ENCODE assay signal across 24 mouse cellular contexts in the genomic region with DNA sequence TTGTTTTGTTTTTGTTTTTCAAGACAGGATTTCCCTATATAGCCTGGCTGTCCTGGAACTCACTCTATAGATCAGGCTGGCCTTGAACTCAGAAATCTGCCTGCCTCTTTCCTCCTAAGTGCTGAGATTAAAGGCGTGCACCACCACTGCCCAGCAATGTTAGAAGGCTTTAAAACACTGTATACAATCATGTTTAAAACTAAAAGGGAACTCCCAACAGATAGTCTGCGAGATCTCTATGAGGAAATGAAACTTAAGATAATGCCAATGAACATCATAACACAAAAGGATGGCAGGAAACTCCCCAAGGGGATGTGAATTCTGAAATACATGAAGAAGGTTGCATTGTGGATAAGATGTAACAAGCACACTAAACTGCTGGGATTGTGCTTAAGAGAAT. TPM values are rescaled to one million over a fixed set of nuclear protein-coding genes. Genes with fewer than 3 reads are reported as not detected.
A peak's percentile ranks its signal among the peaks of the same experiment; 100 is the strongest.
DNase-seq lines count a peak whose midpoint lies in the region; ATAC-seq and TF ChIP-seq lines count a peak whose summit lies in the region.
"Had no signal": no experiment of that assay in that cellular context is flagged by ENCODE, and none has a peak within 500 bp of the region (broad histone marks: within the 10 kb centered on the region; RNA-seq: fewer than 3 reads in every experiment).

No protein-coding gene starts in this region.

- no peak overlapping the region for H3K27ac ChIP-seq in lung, postnatal 0 days (ENCODE audit: low read length)
- no peak overlapping the region for H3K27ac ChIP-seq in MEL (ENCODE audit: control insufficient read depth, low read depth, low read length)
- H3K27ac ChIP-seq in liver, embryonic 13.5 days, result no peak overlapping the region
- H3K27ac ChIP-seq: embryonic facial prominence, embryonic 15.5 days; hindbrain, embryonic 15.5 days; intestine, embryonic 15.5 days; layer of hippocampus, adult 2 months; limb, embryonic 10.5 days; stomach, embryonic 15.5 days had no signal

- H3K27me3 ChIP-seq in lung, postnatal 0 days (replicated peaks; ENCODE audit: insufficient read depth, low read length), result no peaks in the 10 kb centered on the region
- no peaks in the 10 kb centered on the region for H3K27me3 ChIP-seq in MEL (ENCODE audit: control insufficient read depth in 1 of 2, insufficient read depth in 2 of 2, low read length in 2 of 2)
- no peaks in the 10 kb centered on the region for H3K27me3 ChIP-seq in liver, embryonic 13.5 days
- H3K27me3 ChIP-seq: embryonic facial prominence, embryonic 15.5 days; hindbrain, embryonic 15.5 days; intestine, embryonic 15.5 days; stomach, embryonic 15.5 days had no signal

- peak; percentile 5 for DNase-seq in lung, postnatal 0 days (ENCODE audit: low spot score)
- no peak for DNase-seq in lung, adult 18-20 months
- DNase-seq in MEL (ENCODE audit: low read depth, low spot score), result peak; percentile 44
- no peak for DNase-seq in liver, embryonic 13.5 days
- no peak for DNase-seq in urinary bladder, adult 2 months (ENCODE audit: low spot score)
- no peak for DNase-seq in T-cell, adult 2 months (ENCODE audit: low spot score)
- DNase-seq in kidney, postnatal 10 days, result no peak
- DNase-seq: adrenal gland, postnatal 14 days; cerebellum, adult 8-10 months; kidney, adult 8-10 months; kidney, postnatal 25 days; lung, postnatal 10 days; spleen, adult 18-20 months; thymus, postnatal 36 days had no signal

- no peaks in the 10 kb centered on the region for H3K9me3 ChIP-seq in lung, postnatal 0 days (ENCODE audit: low read length)
- no peaks in the 10 kb centered on the region for H3K9me3 ChIP-seq in MEL (replicated peaks; ENCODE audit: insufficient read depth, low read length)
- no peaks in the 10 kb centered on the region for H3K9me3 ChIP-seq in liver, embryonic 13.5 days (replicated peaks)
- H3K9me3 ChIP-seq: embryonic facial prominence, embryonic 15.5 days; G1E; hindbrain, embryonic 15.5 days; intestine, embryonic 15.5 days; limb, embryonic 10.5 days; stomach, embryonic 15.5 days had no signal

- WGBS in lung, postnatal 0 days, result 78% methylated on average over 2 of the region's 2 CpGs
- 56% methylated on average over 2 of the region's 2 CpGs for WGBS in liver, embryonic 13.5 days (ENCODE audit: insufficient replicate concordance)

- TF ChIP-seq CTCF in lung, postnatal 0 days (IDR thresholded peaks at IDR 0.05), result no peak
- TF ChIP-seq CTCF in MEL (IDR thresholded peaks at IDR 0.05 in 2 of 3, conservative IDR thresholded peaks at IDR 0.05 in 1 of 3; ENCODE audit: control insufficient read depth in 1 of 3, insufficient read depth in 1 of 3, low read depth in 2 of 3, low read length in 3 of 3, poor library complexity in 1 of 3, severe bottlenecking in 1 of 3), result no peak

- TF ChIP-seq POLR2A in MEL (IDR thresholded peaks at IDR 0.05; ENCODE audit: control insufficient read depth in 1 of 2, insufficient read depth in 1 of 2, low read depth in 1 of 2, low read length in 2 of 2, poor library complexity in 1 of 2), result no peak

- no peaks in the 10 kb centered on the region for H3K36me3 ChIP-seq in lung, postnatal 0 days (ENCODE audit: insufficient read depth, low read length)
- peaks cover 0 to 43% of the 10 kb centered on the region in 2 experiments; a peak in 3 of 4 replicates for H3K36me3 ChIP-seq in MEL (ENCODE audit: control insufficient read depth in 1 of 2, insufficient read depth in 2 of 2, low read length in 2 of 2)
- peaks cover 8% of the 10 kb centered on the region; the same call in 1 of the 2 replicates for H3K36me3 ChIP-seq in liver, embryonic 13.5 days
- H3K36me3 ChIP-seq: embryonic facial prominence, embryonic 15.5 days; hindbrain, embryonic 15.5 days; intestine, embryonic 15.5 days; stomach, embryonic 15.5 days had no signal

- no peak overlapping the region for H3K4me2 ChIP-seq in lung, postnatal 0 days (replicated peaks; ENCODE audit: low read depth, low read length)
- H3K4me2 ChIP-seq in liver, embryonic 13.5 days, result peak overlapping the region; percentile 28; the same call in 1 of the 2 replicates
- H3K4me2 ChIP-seq: embryonic facial prominence, embryonic 15.5 days; hindbrain, embryonic 15.5 days; stomach, embryonic 15.5 days had no signal

- no peak for TF ChIP-seq RAD21 in MEL (IDR thresholded peaks at IDR 0.05; ENCODE audit: low read depth, low read length)

- H3K9ac ChIP-seq in lung, postnatal 0 days (replicated peaks; ENCODE audit: low read depth), result no peak overlapping the region
- H3K9ac ChIP-seq in MEL (ENCODE audit: control insufficient read depth, low read depth, low read length, poor library complexity, severe bottlenecking), result no peak overlapping the region; the same call in 1 of the 2 replicates
- peak overlapping the region; percentile 43; the same call in 1 of the 2 replicates for H3K9ac ChIP-seq in liver, embryonic 13.5 days
- H3K9ac ChIP-seq: embryonic facial prominence, embryonic 15.5 days; hindbrain, embryonic 15.5 days; intestine, embryonic 15.5 days; stomach, embryonic 15.5 days had no signal

- no peak for ATAC-seq in lung, postnatal 0 days
- no peak for ATAC-seq in liver, embryonic 13.5 days (ENCODE audit: low read depth)
- peak; percentile 50 for ATAC-seq in neutrophil, adult 5-6 weeks (ENCODE audit: extremely low read depth, insufficient number of reproducible peaks, low FRiP score, poor library complexity, severe bottlenecking)
- ATAC-seq: forebrain, embryonic 14.5 days; intestine, embryonic 15.5 days had no signal

- H3K79me2 ChIP-seq in MEL (ENCODE audit: control insufficient read depth, insufficient read depth, low read length, poor library complexity), result peaks cover 28% of the 10 kb centered on the region

- H3K4me1 ChIP-seq in lung, postnatal 0 days (ENCODE audit: insufficient read depth, low read depth, low read length), result no peaks in the 10 kb centered on the region
- H3K4me1 ChIP-seq in MEL (ENCODE audit: control insufficient read depth in 1 of 2, insufficient read depth in 2 of 2, low read length in 2 of 2), result peaks cover 16 to 26% of the 10 kb centered on the region in 2 experiments
- H3K4me1 ChIP-seq in liver, embryonic 13.5 days (replicated peaks), result peaks cover 33% of the 10 kb centered on the region
- H3K4me1 ChIP-seq: stomach, embryonic 15.5 days had no signal

- no peak overlapping the region for H3K4me3 ChIP-seq in lung, postnatal 0 days (ENCODE audit: low read depth, low read length)
- peak overlapping the region in 1 of 2 experiments; percentile 91; a peak in 2 of 4 replicates for H3K4me3 ChIP-seq in MEL (ENCODE audit: control insufficient read depth in 1 of 2, insufficient read depth in 1 of 2, low read depth in 2 of 2, low read length in 2 of 2)
- H3K4me3 ChIP-seq in liver, embryonic 13.5 days (replicated peaks), result no peak overlapping the region
- H3K4me3 ChIP-seq: embryonic facial prominence, embryonic 15.5 days; hindbrain, embryonic 15.5 days; intestine, embryonic 15.5 days; layer of hippocampus, adult 2 months; limb, embryonic 10.5 days; stomach, embryonic 15.5 days had no signal

- no peak for TF ChIP-seq EP300 in lung, postnatal 0 days (IDR thresholded peaks at IDR 0.05)
- no peak for TF ChIP-seq EP300 in MEL (IDR thresholded peaks at IDR 0.05; ENCODE audit: low read depth in 1 of 2, low read length in 2 of 2)

TF ChIP-seq in MEL, 35 proteins besides CTCF, POLR2A, EP300 and RAD21 (continues in another document):
- TF ChIP-seq CHD1 (IDR thresholded peaks at IDR 0.05; ENCODE audit: low read depth, low read length) (no peak), MAX (IDR thresholded peaks at IDR 0.05; ENCODE audit: low read length) (no peak), E2F4 (IDR thresholded peaks at IDR 0.05; ENCODE audit: borderline replicate concordance, low read depth, low read length) (no peak), ZMIZ1 (IDR thresholded peaks at IDR 0.05; ENCODE audit: low read depth, low read length) (no peak), NRF1 (IDR thresholded peaks at IDR 0.05; ENCODE audit: insufficient read depth, low read depth, low read length, poor library complexity, severe bottlenecking) (no peak), SIN3A (IDR thresholded peaks at IDR 0.05; ENCODE audit: low read length) (no peak; the same call in 1 of the 2 replicates), GATA1 (IDR thresholded peaks at IDR 0.05; ENCODE audit: low read depth, low read length) (peak; percentile 41; the same call in 1 of the 2 replicates), MAFK (IDR thresholded peaks at IDR 0.05; ENCODE audit: borderline replicate concordance, low read depth, low read length) (no peak), RCOR1 (IDR thresholded peaks at IDR 0.05; ENCODE audit: low read depth, low read length) (no peak), CHD2 (IDR thresholded peaks at IDR 0.05; ENCODE audit: low read length) (no peak), UBTF (IDR thresholded peaks at IDR 0.05; ENCODE audit: borderline replicate concordance, insufficient read depth, low read depth, low read length) (no peak), POLR2AphosphoS5 (IDR thresholded peaks at IDR 0.05; ENCODE audit: borderline replicate concordance, low read depth, low read length) (no peak)

RNA-seq across cellular contexts. Expression of gene Setdb2, which starts 2.2 kb away (rescaled TPM):
- polyA plus RNA-seq in lung, postnatal 0 days (2015; fragmentation: Nextera tagmentation; extraction: Ambion mirVana), result 5.8 and 6.1 TPM in 2 replicates
- 18.3 and 20.2 TPM in 2 replicates for total RNA-seq in MEL (2012; rRNA removed)
- polyA plus RNA-seq in MEL (2012; ENCODE audit: insufficient read depth in 1 of 2, insufficient read length in 2 of 2, low read depth in 1 of 2, low replicate concordance in 2 of 2, missing spikeins in 1 of 2), result 10 to 100 TPM in 1 of 2 experiments, not detected in 1; 10.8 TPM
- polyA plus RNA-seq in liver, embryonic 13.5 days (2015; fragmentation: Nextera tagmentation; extraction: Ambion mirVana), result 9.9 and 10.8 TPM in 2 replicates
- total RNA-seq in neutrophil, adult 5-6 weeks (2017), result 57.0 and 59.6 TPM in 2 replicates
- polyA plus RNA-seq in urinary bladder, adult 2 months (2012; rRNA removed), result 6.4 and 7.1 TPM in 2 replicates

RNA-seq across cellular contexts. Expression of gene Cab39l, which starts 2.3 kb away (rescaled TPM):
- polyA plus RNA-seq in lung, postnatal 0 days (2015; fragmentation: Nextera tagmentation; extraction: Ambion mirVana), result 25.6 and 27.2 TPM in 2 replicates
- total RNA-seq in MEL (2012; rRNA removed), result 22.6 and 24.2 TPM in 2 replicates
- 10 to 100 TPM in 1 of 2 experiments, not detected in 1; 34.0 TPM for polyA plus RNA-seq in MEL (2012; ENCODE audit: insufficient read depth in 1 of 2, insufficient read length in 2 of 2, low read depth in 1 of 2, low replicate concordance in 2 of 2, missing spikeins in 1 of 2)
- polyA plus RNA-seq in liver, embryonic 13.5 days (2015; fragmentation: Nextera tagmentation; extraction: Ambion mirVana), result 30.7 and 39.7 TPM in 2 replicates
- 42.1 and 54.2 TPM in 2 replicates for total RNA-seq in neutrophil, adult 5-6 weeks (2017)
- polyA plus RNA-seq in urinary bladder, adult 2 months (2012; rRNA removed), result 59.8 and 60.7 TPM in 2 replicates

RNA-seq across cellular contexts. Expression of gene Phf11c, which starts 43.3 kb away (rescaled TPM):
- polyA plus RNA-seq in lung, postnatal 0 days (2015; fragmentation: Nextera tagmentation; extraction: Ambion mirVana), result 0.19 and 0.32 TPM in 2 replicates
- 0.92 and 1.0 TPM in 2 replicates for total RNA-seq in MEL (2012; rRNA removed)
- 1 to 10 TPM in 1 of 2 experiments, not detected in 1; 1.2 TPM for polyA plus RNA-seq in MEL (2012; ENCODE audit: insufficient read depth in 1 of 2, insufficient read length in 2 of 2, low read depth in 1 of 2, low replicate concordance in 2 of 2, missing spikeins in 1 of 2)
- 0.45 and 0.57 TPM in 2 replicates for polyA plus RNA-seq in liver, embryonic 13.5 days (2015; fragmentation: Nextera tagmentation; extraction: Ambion mirVana)
- 9.3 and 9.6 TPM in 2 replicates for total RNA-seq in neutrophil, adult 5-6 weeks (2017)
- polyA plus RNA-seq in urinary bladder, adult 2 months (2012; rRNA removed), result 1.9 and 2.5 TPM in 2 replicates
- total RNA-seq: midbrain, postnatal 0 days had no signal

Comparison
In these comparisons a context has a peak if more than half of its experiments do, and no peak if none do; other contexts are left out.
1. DNase-seq: peak in lung, postnatal 0 days (single experiment) and MEL (single experiment); none in lung, adult 18-20 months (0 of 2), liver, embryonic 13.5 days (single experiment), urinary bladder, adult 2 months (single experiment), T-cell, adult 2 months (single experiment) and kidney, postnatal 10 days (single experiment).